29 mouse cellular contexts compared by ENCODE assay signal in genomic region chr5:113008496-113008895, GRCm38 (mm10). TPM values are rescaled to one million over a fixed set of nuclear protein-coding genes. Genes with fewer than 3 reads are reported as not detected.
"Had no signal": no experiment of that assay in that cellular context is flagged by ENCODE, and none has a peak within 500 bp of the region (broad histone marks: within the 10 kb centered on the region; RNA-seq: fewer than 3 reads in every experiment).

No protein-coding gene starts in this region.

- H3K4me2 ChIP-seq: limb, embryonic 12.5 days; limb, embryonic 13.5 days; limb, embryonic 15.5 days; liver, embryonic 11.5 days; liver, embryonic 12.5 days; liver, embryonic 13.5 days; liver, embryonic 15.5 days; lung, embryonic 14.5 days; lung, embryonic 15.5 days; midbrain, embryonic 11.5 days; midbrain, embryonic 12.5 days; midbrain, embryonic 13.5 days; midbrain, embryonic 15.5 days; neural tube, embryonic 12.5 days; neural tube, embryonic 13.5 days had no signal

- DNase-seq: left cerebral cortex, postnatal 4 days; liver; liver, embryonic 13.5 days; liver, postnatal 0 days; lung, adult 18-20 months; lung, adult 2 months; lung, embryonic 14.5 days; lung, postnatal 14 days; lung, postnatal 36 days; midbrain, embryonic 14.5 days had no signal

- H3K27me3 ChIP-seq: limb, embryonic 15.5 days; liver, embryonic 12.5 days; liver, embryonic 13.5 days; liver, embryonic 15.5 days; lung, embryonic 15.5 days; midbrain, embryonic 12.5 days; midbrain, embryonic 13.5 days; midbrain, embryonic 15.5 days had no signal

- H3K9me3 ChIP-seq: limb, embryonic 12.5 days; limb, embryonic 13.5 days; limb, embryonic 15.5 days; liver, embryonic 12.5 days; liver, embryonic 13.5 days; liver, embryonic 15.5 days; lung, embryonic 15.5 days; megakaryocyte, embryonic 14.5 days; midbrain, embryonic 10.5 days; midbrain, embryonic 12.5 days; midbrain, embryonic 13.5 days; midbrain, embryonic 15.5 days; neural tube, embryonic 12.5 days; neural tube, embryonic 13.5 days had no signal

- H3K4me1 ChIP-seq: limb, embryonic 12.5 days; liver, embryonic 12.5 days; liver, embryonic 15.5 days; midbrain, embryonic 12.5 days had no signal

- H3K4me3 ChIP-seq: limb, embryonic 12.5 days; limb, embryonic 13.5 days; limb, embryonic 15.5 days; liver, embryonic 12.5 days; liver, embryonic 13.5 days; liver, embryonic 15.5 days; lung, embryonic 15.5 days; megakaryocyte, embryonic 14.5 days; midbrain, embryonic 10.5 days; midbrain, embryonic 12.5 days; midbrain, embryonic 13.5 days; midbrain, embryonic 15.5 days; myocyte; neural tube, embryonic 12.5 days; neural tube, embryonic 13.5 days had no signal

- H3K36me3 ChIP-seq: limb, embryonic 13.5 days; limb, embryonic 15.5 days; liver, embryonic 12.5 days; liver, embryonic 13.5 days; liver, embryonic 15.5 days; lung, embryonic 15.5 days; midbrain, embryonic 10.5 days; midbrain, embryonic 12.5 days; midbrain, embryonic 13.5 days; midbrain, embryonic 15.5 days; neural tube, embryonic 12.5 days; neural tube, embryonic 13.5 days had no signal

- H3K27ac ChIP-seq: limb, embryonic 12.5 days; limb, embryonic 13.5 days; limb, embryonic 15.5 days; liver, embryonic 12.5 days; liver, embryonic 13.5 days; liver, embryonic 14.5 days; liver, embryonic 15.5 days; lung, embryonic 15.5 days; macrophage; midbrain, embryonic 10.5 days; midbrain, embryonic 12.5 days; midbrain, embryonic 13.5 days; midbrain, embryonic 15.5 days; neural tube, embryonic 12.5 days; neural tube, embryonic 13.5 days had no signal

- H3K9ac ChIP-seq: limb, embryonic 12.5 days; limb, embryonic 13.5 days; limb, embryonic 15.5 days; liver, embryonic 12.5 days; liver, embryonic 13.5 days; liver, embryonic 14.5 days; liver, embryonic 15.5 days; liver, postnatal 0 days; lung, embryonic 14.5 days; lung, embryonic 15.5 days; midbrain, embryonic 12.5 days; midbrain, embryonic 13.5 days; midbrain, embryonic 15.5 days; neural tube, embryonic 12.5 days; neural tube, embryonic 13.5 days had no signal

- ATAC-seq: liver, embryonic 12.5 days; liver, postnatal 0 days; midbrain, embryonic 13.5 days; midbrain, embryonic 15.5 days; midbrain, embryonic 16.5 days had no signal

RNA-seq across cellular contexts. Expression of gene Grk3, which starts 7.1 kb away (rescaled TPM):
- polyA plus RNA-seq: myocyte had no signal
